Mouse (Mus musculus) neural tube, embryonic 14.5 days (tissue): ENCODE data around the gene Psmd3. TPM values are rescaled to one million over a fixed set of nuclear protein-coding genes. Genes with fewer than 3 reads are reported as not detected.
"Not testable (repeated sequence)": the region's sequence is repeated elsewhere in the genome, so short reads cannot be mapped to it uniquely, and the experiment has no call there.

ENCODE experiments used
- ATAC-seq: fragments of 200-750 bp; cut with Nextera tagmentation; 2 replicates; pipeline ENCODE4 v1.8.0; 2017; ENCODE audit warnings: low read depth, mild to moderate bottlenecking, moderate TSS enrichment, moderate library complexity
- H3K27ac ChIP-seq: fragments of 300-500 bp; sonication (generic); 2 replicates; pipeline ENCODE4 v1.5.1; 2014; ENCODE audit warnings: low read depth, mild to moderate bottlenecking, control low read depth, low read length, moderate library complexity, mixed read lengths
- H3K27me3 ChIP-seq: fragments of 300-500 bp; sonication (generic); 2 replicates; pipeline ENCODE4 v1.6.1; 2014; ENCODE audit warnings: low read length; ENCODE audit not compliant: control insufficient read depth, insufficient read depth
- H3K36me3 ChIP-seq: fragments of 300-500 bp; sonication (generic); 2 replicates; pipeline ENCODE4 v1.6.1; 2014; ENCODE audit warnings: low read length, mixed read lengths; ENCODE audit not compliant: control insufficient read depth, insufficient read depth
- H3K4me1 ChIP-seq: fragments of 300-500 bp; sonication (generic); 2 replicates; pipeline ENCODE4 v1.6.1; 2014; ENCODE audit warnings: low read length; ENCODE audit not compliant: control insufficient read depth, insufficient read depth
- H3K4me2 ChIP-seq: fragments of 300-500 bp; sonication (generic); 2 replicates; pipeline ENCODE4 v1.6.1; 2014; ENCODE audit warnings: mild to moderate bottlenecking, low read depth, low read length, control low read depth
- H3K4me3 ChIP-seq: fragments of 300-500 bp; sonication (generic); 2 replicates; pipeline ENCODE4 v1.5.1; 2014; ENCODE audit warnings: low read depth, low read length, control low read depth, mixed read lengths
- H3K9ac ChIP-seq: fragments of 300-500 bp; sonication (generic); replicated peaks from 2 replicates; pipeline ENCODE4 v1.6.1; 2014; ENCODE audit warnings: low read depth, mild to moderate bottlenecking, control low read depth, low read length, mixed read lengths
- H3K9me3 ChIP-seq: fragments of 300-500 bp; sonication (generic); 2 replicates; pipeline ENCODE4 v1.6.1; 2016; ENCODE audit warnings: low read length; ENCODE audit not compliant: control insufficient read depth
- WGBS: fragments of 180-500 bp; shearing (Covaris S2); extraction: QIAGEN DNeasy Blood & Tissue Kit; methylation state at CpG from one replicate; pipeline ENCODE4 v1.1.7; 2014; 5-methylcytosine and 5-hydroxymethylcytosine counted together
- polyA plus RNA-seq: library from polyadenylated mRNA; unstranded; fragments of >200 nt; fragmentation: Nextera tagmentation; extraction: Ambion mirVana; gene quantifications from 2 replicates; pipeline ENCODE4 v1.2.1, GENCODE M21; 2014

Psmd3 gene
- polyA plus RNA-seq, 1 experiment from 2014 or later, result 117 TPM

- H3K27ac ChIP-seq, result no peak overlapping the region
- H3K4me2 ChIP-seq, result no peak overlapping the region
- no peak overlapping the region for H3K4me3 ChIP-seq
- 90% methylated on average over 19 of the region's 19 CpGs for WGBS
- H3K27me3 ChIP-seq, result no peaks in the 10 kb centered on the region
- H3K4me1 ChIP-seq, result no peaks in the 10 kb centered on the region
- H3K36me3 ChIP-seq, result peaks cover 49% of the 10 kb centered on the region
- ATAC-seq, result no peak
- H3K9ac ChIP-seq, result no peak overlapping the region
- no peaks in the 10 kb centered on the region for H3K9me3 ChIP-seq
These were observed 26.1 kb downstream of the Psmd3 start for GRCm38 (mm10) chr11:98708282-98708956.

- Histone ChIP-seq H3K36me3 (peaks cover 56% of the 10 kb centered on the region), H3K27ac (no peak overlapping the region)
- no peak for ATAC-seq
These were observed 26.8 kb downstream of the Psmd3 start for GRCm38 (mm10) chr11:98709001-98709741.

GRCm38 (mm10) chr11:98710416-98711045 lies 28.2 kb downstream of the Psmd3 start:
- H3K36me3 ChIP-seq, result peaks cover 59% of the 10 kb centered on the region
- ATAC-seq, result no peak
- no peak overlapping the region for H3K4me2 ChIP-seq
- no peak overlapping the region for H3K4me3 ChIP-seq
- H3K9ac ChIP-seq, result no peak overlapping the region
- H3K9me3 ChIP-seq, result no peaks in the 10 kb centered on the region
- WGBS, result 55% methylated on average over 12 of the region's 12 CpGs
- no peaks in the 10 kb centered on the region for H3K27me3 ChIP-seq
- H3K4me1 ChIP-seq, result no peaks in the 10 kb centered on the region
- H3K27ac ChIP-seq, result no peak overlapping the region

More at GRCm38 (mm10) chr11:98709001-98709741, 26.8 kb downstream of the Psmd3 start:
- Histone ChIP-seq H3K27me3 (no peaks in the 10 kb centered on the region), H3K4me3 (no peak overlapping the region), H3K9me3 (no peaks in the 10 kb centered on the region), H3K9ac (no peak overlapping the region), H3K4me1 (no peaks in the 10 kb centered on the region), H3K4me2 (no peak overlapping the region)
- WGBS, result 79% methylated on average over 26 of the region's 26 CpGs

- H3K27ac ChIP-seq, result no peak overlapping the region
- H3K9ac ChIP-seq, result no peak overlapping the region
- 90% methylated on average over 4 of the region's 4 CpGs for WGBS
- no peak for ATAC-seq
- H3K4me2 ChIP-seq, result no peak overlapping the region
- no peak overlapping the region for H3K4me3 ChIP-seq
- H3K27me3 ChIP-seq, result no peaks in the 10 kb centered on the region
- H3K36me3 ChIP-seq, result peaks cover 57% of the 10 kb centered on the region
- H3K4me1 ChIP-seq, result no peaks in the 10 kb centered on the region
- H3K9me3 ChIP-seq, result no peaks in the 10 kb centered on the region
These were observed 28.7 kb downstream of the Psmd3 start for GRCm38 (mm10) chr11:98711046-98711434.

GRCm38 (mm10) chr11:98712009-98712408 lies 29.7 kb downstream of the Psmd3 start:
- H3K4me3 ChIP-seq, H3K27ac ChIP-seq, H3K9me3 ChIP-seq, H3K27me3 ChIP-seq, H3K4me1 ChIP-seq, ATAC-seq, H3K4me2 ChIP-seq, H3K9ac ChIP-seq: not testable (repeated sequence)
- peaks cover 54% of the 10 kb centered on the region for H3K36me3 ChIP-seq
- 86% methylated on average over 6 of the region's 6 CpGs for WGBS

- peaks cover 60% of the 10 kb centered on the region for H3K36me3 ChIP-seq
- ATAC-seq, result no peak
- H3K4me3 ChIP-seq, result no peak overlapping the region
- H3K9ac ChIP-seq, result no peak overlapping the region
- 88% methylated on average over 12 of the region's 12 CpGs for WGBS
- no peaks in the 10 kb centered on the region for H3K27me3 ChIP-seq
- H3K9me3 ChIP-seq, result no peaks in the 10 kb centered on the region
- no peak overlapping the region for H3K4me2 ChIP-seq
- H3K27ac ChIP-seq, result no peak overlapping the region
- H3K4me1 ChIP-seq, result no peaks in the 10 kb centered on the region
These were observed 31.3 kb downstream of the Psmd3 start for GRCm38 (mm10) chr11:98713703-98714102.

- WGBS, result 90% methylated on average over 9 of the region's 9 CpGs
- no peaks in the 10 kb centered on the region for H3K4me1 ChIP-seq
- no peaks in the 10 kb centered on the region for H3K27me3 ChIP-seq
- no peak overlapping the region for H3K4me3 ChIP-seq
- H3K27ac ChIP-seq, result no peak overlapping the region
- no peak for ATAC-seq
- H3K36me3 ChIP-seq, result peaks cover 47% of the 10 kb centered on the region
- no peak overlapping the region for H3K9ac ChIP-seq
- H3K4me2 ChIP-seq, result no peak overlapping the region
- H3K9me3 ChIP-seq, result no peaks in the 10 kb centered on the region
These were observed 33.6 kb downstream of the Psmd3 start for GRCm38 (mm10) chr11:98715946-98716345.

GRCm38 (mm10) chr11:98717904-98718303 lies 35.5 kb downstream of the Psmd3 start:
- Histone ChIP-seq H3K4me3 (no peak overlapping the region), H3K27ac (no peak overlapping the region), H3K36me3 (peaks cover 41% of the 10 kb centered on the region), H3K9ac (no peak overlapping the region), H3K4me2 (no peak overlapping the region), H3K4me1 (no peaks in the 10 kb centered on the region), H3K9me3 (no peaks in the 10 kb centered on the region), H3K27me3 (no peaks in the 10 kb centered on the region)
- WGBS, result 18% methylated on average over 13 of the region's 13 CpGs
- ATAC-seq, result no peak

- no peak overlapping the region for H3K27ac ChIP-seq
- H3K36me3 ChIP-seq, result peaks cover 36% of the 10 kb centered on the region
- H3K9me3 ChIP-seq, result no peaks in the 10 kb centered on the region
- H3K27me3 ChIP-seq, result no peaks in the 10 kb centered on the region
- no peak overlapping the region for H3K4me3 ChIP-seq
- WGBS, result 71% methylated on average over 2 of the region's 2 CpGs
- no peak for ATAC-seq
- H3K4me1 ChIP-seq, result no peaks in the 10 kb centered on the region
- no peak overlapping the region for H3K4me2 ChIP-seq
- H3K9ac ChIP-seq, result no peak overlapping the region
These were observed 38.4 kb downstream of the Psmd3 start for GRCm38 (mm10) chr11:98720756-98721155.
